Mouse (Mus musculus) heart, postnatal 0 days (tissue): ENCODE results near the gene Hmgcs1. TPM values are rescaled to one million over a fixed set of nuclear protein-coding genes. Genes with fewer than 3 reads are reported as not detected.

ENCODE experiments used
- ATAC-seq: fragments of 200-750 bp; cut with Nextera tagmentation; 2 replicates; pipeline ENCODE4 v1.8.0; 2017; ENCODE audit warnings: low read depth, moderate number of reproducible peaks, moderate library complexity; ENCODE audit not compliant: insufficient read depth
- DNase-seq: peaks from one replicate; pipeline ENCODE4 v3.0.0-alpha.2; 2016; ENCODE audit warnings: low spot score
- H3K27ac ChIP-seq: fragments of 300-500 bp; sonication (generic); 2 replicates; pipeline ENCODE4 v1.5.1; 2014; ENCODE audit warnings: low read depth, mild to moderate bottlenecking
- H3K27me3 ChIP-seq: fragments of 300-500 bp; sonication (generic); 2 replicates; pipeline ENCODE4 v1.6.1; 2014; ENCODE audit warnings: low read length, mixed read lengths; ENCODE audit not compliant: control insufficient read depth, insufficient read depth
- H3K36me3 ChIP-seq: fragments of 300-500 bp; sonication (generic); replicated peaks from 2 replicates; pipeline ENCODE4 v1.6.1; 2014; ENCODE audit warnings: low read length, mixed read lengths; ENCODE audit not compliant: control insufficient read depth, insufficient read depth
- H3K4me1 ChIP-seq: fragments of 300-500 bp; sonication (generic); 2 replicates; pipeline ENCODE4 v1.6.1; 2014; ENCODE audit warnings: antibody characterized with exemption; ENCODE audit not compliant: control insufficient read depth, insufficient read depth
- H3K4me2 ChIP-seq: fragments of 300-500 bp; sonication (generic); 2 replicates; pipeline ENCODE4 v1.6.1; 2014; ENCODE audit warnings: low read depth, mild to moderate bottlenecking, low read length, moderate library complexity
- H3K4me3 ChIP-seq: fragments of 300-500 bp; sonication (generic); 2 replicates; pipeline ENCODE4 v1.5.1; 2014; ENCODE audit warnings: low read depth, low read length
- H3K9ac ChIP-seq: fragments of 300-500 bp; sonication (generic); replicated peaks from 2 replicates; pipeline ENCODE4 v1.6.1; 2014; ENCODE audit warnings: low read depth, low read length, mixed read lengths
- H3K9me3 ChIP-seq: fragments of 300-500 bp; sonication (generic); replicated peaks from 2 replicates; pipeline ENCODE4 v1.6.1; 2016; ENCODE audit warnings: low read length; ENCODE audit not compliant: control insufficient read depth
- CTCF ChIP-seq: IDR thresholded peaks from 2 replicates; pipeline ENCODE4 v1.5.1; 2016; ENCODE audit warnings: antibody characterized with exemption, control low read depth, low read depth
- EP300 ChIP-seq: IDR thresholded peaks from 2 replicates; pipeline ENCODE4 v1.6.1; 2016; ENCODE audit warnings: antibody characterized with exemption, low read depth
- WGBS: fragments of 180-500 bp; shearing (Covaris S2); extraction: QIAGEN DNeasy Blood & Tissue Kit; methylation state at CpG from one replicate; pipeline ENCODE4 v1.1.7; 2014; 5-methylcytosine and 5-hydroxymethylcytosine counted together
- polyA plus RNA-seq: library from polyadenylated mRNA; unstranded; fragments of >200 nt; fragmentation: Nextera tagmentation; extraction: Ambion mirVana; gene quantifications from 2 replicates; pipeline ENCODE4 v1.2.1, GENCODE M21; 2015
- total RNA-seq: library from RNA; depleted of rRNA; stranded (reverse); fragments of >200 nt; gene quantifications from 2 replicates; pipeline ENCODE4 v1.2.3, GENCODE M21; 2014; ENCODE audit warnings: low replicate concordance

The Hmgcs1 gene
- total and polyA plus RNA-seq, 2 experiments from 2014 or later: 42.6 to 66.2 TPM

DNA sequence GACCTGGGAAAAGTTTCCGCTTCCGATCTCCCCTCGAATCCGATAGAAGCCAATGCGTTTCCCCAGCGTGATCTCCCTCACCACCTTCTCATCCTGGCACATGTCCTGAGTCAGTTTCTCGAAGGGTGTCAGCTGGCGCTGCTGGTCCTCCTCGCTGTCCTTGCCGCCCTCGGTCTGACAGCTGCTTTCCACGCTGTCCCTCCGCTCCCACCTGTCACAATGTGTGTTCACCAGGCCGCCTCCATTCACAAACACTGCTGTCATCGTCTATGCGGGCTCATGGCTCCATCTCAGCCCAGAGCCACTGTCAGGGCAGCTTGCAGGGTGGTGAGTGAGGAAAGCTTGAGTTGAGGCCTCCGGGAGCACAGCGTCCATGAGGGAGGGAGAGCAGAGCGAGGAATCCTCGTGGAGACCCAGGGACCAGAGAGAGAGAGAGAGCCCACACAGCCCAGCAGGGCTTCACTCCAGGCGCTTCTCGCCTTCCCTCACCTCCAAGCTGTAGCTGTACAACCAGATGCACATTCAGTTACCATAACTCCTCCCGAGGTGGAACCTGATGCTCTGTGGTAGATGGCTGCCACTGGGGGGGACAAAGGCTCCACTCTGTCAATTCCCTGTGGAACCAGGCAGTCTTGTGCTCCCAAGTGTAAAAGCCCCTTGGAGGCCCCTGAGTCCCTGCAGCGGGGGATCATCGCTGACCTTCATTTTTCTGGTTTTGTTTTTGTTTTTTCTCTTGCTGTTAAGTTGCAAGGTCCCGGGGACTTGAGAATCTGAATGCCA, 37.6 kb downstream of the Hmgcs1 start:
- no peak for DNase-seq
- Histone ChIP-seq H3K9me3 (no peaks in the 10 kb centered on the region), H3K36me3 (no peaks in the 10 kb centered on the region), H3K27me3 (no peaks in the 10 kb centered on the region), H3K4me1 (no peaks in the 10 kb centered on the region), H3K27ac (no peak overlapping the region), H3K9ac (no peak overlapping the region), H3K4me2 (no peak overlapping the region), H3K4me3 (no peak overlapping the region)
- no peak for TF ChIP-seq CTCF
- no peak for TF ChIP-seq EP300
- 57% methylated on average over 26 of the region's 26 CpGs for WGBS
- ATAC-seq: no peak

DNA sequence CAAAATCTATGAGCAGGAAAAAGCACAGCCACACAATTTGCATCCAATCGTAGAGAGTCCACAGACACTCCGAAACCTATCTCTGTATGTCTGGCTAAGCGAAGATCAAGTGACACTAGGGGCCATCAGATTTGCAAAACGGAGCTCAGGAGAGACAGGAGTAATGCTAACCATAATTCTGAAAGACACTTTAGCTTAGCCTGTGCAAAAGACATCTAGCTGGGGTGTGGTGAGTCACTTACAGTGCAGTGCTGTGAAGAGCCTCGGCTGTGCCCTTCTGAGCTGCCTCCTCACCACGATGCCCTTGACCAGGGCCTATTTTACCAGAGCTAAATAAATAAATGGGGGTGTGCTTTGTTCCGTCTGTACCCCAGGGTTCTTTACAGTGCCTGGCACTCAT, 39.2 kb downstream of the Hmgcs1 start:
- 82% methylated on average over 7 of the region's 7 CpGs for WGBS
- DNase-seq: no peak
- TF ChIP-seq EP300: no peak
- TF ChIP-seq CTCF: no peak
- H3K9ac ChIP-seq: no peak overlapping the region
- no peaks in the 10 kb centered on the region for H3K27me3 ChIP-seq
- no peaks in the 10 kb centered on the region for H3K9me3 ChIP-seq
- H3K36me3 ChIP-seq: no peaks in the 10 kb centered on the region
- no peak overlapping the region for H3K4me2 ChIP-seq
- no peak for ATAC-seq
- H3K27ac ChIP-seq: no peak overlapping the region
- no peak overlapping the region for H3K4me3 ChIP-seq
- H3K4me1 ChIP-seq: no peaks in the 10 kb centered on the region

DNA sequence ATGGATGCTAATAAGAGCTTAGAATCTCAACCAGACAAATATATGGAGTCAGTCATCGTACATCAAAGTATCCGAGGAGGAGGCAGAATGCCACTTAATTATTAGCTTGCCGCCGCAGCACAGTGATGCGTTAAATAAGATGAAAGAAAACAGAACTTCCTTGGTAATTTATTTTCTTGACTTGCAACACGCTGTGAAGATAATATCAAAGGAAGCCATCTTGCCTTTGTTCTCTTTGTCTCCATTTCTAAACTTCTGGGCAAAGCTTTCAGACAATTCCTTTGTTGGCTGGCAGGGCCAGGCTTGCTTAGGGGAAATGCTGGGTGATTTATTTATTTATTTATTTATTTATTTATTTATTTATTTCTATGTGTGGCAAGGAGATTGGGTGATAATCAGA, 41.3 kb downstream of the Hmgcs1 start:
- H3K4me3 ChIP-seq: no peak overlapping the region
- no peak overlapping the region for H3K9ac ChIP-seq
- no peaks in the 10 kb centered on the region for H3K4me1 ChIP-seq
- H3K9me3 ChIP-seq: no peaks in the 10 kb centered on the region
- no peaks in the 10 kb centered on the region for H3K27me3 ChIP-seq
- no peak overlapping the region for H3K27ac ChIP-seq
- no peak overlapping the region for H3K4me2 ChIP-seq
- 79% methylated on average over 6 of the region's 6 CpGs for WGBS
- DNase-seq (no peak), ATAC-seq (no peak)
- H3K36me3 ChIP-seq: no peaks in the 10 kb centered on the region
- no peak for TF ChIP-seq EP300
- TF ChIP-seq CTCF: no peak

DNA sequence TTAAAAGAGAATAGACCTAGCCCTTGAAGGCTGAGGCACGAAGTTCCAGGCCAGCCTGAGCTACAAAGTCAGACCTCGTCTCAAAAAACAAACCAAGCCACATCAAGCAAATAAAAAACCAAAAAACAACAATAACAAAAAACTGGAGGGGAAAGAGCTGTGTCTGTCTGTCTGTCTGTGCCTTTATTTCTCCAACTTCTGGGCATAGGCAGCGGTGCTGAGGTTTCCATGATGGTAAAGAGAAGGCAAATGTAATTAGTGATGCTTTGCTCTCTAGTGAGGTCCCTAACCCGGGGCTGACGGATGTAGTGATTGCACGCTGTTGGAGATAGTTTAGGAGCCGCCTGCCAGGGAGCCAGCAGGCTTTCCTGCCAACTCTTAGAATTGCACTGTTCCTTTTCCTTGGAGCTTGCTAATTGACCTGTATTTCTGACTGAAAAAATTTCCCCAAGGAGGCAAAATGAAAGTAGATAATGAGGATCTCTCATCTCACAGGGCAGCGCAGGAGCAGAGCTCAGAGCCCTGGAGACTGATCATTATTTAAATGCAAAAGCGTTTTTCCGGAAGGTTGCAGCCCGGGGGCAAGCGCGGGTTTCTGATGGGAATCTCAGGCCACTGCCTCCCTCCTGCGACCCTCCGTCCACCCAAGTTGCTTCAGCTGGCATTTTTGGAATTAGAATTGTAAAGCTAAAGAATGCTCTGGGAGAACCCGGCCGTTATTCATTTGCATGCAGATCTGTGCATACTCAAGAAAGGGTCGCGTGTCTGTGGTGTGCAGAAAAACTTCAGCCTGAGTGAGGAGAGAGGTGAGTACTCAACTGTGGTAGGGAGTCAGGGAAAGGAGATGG, 51.4 kb downstream of the Hmgcs1 start:
- ATAC-seq (no peak), DNase-seq (no peak)
- 8% methylated on average over 19 of the region's 19 CpGs for WGBS
- Histone ChIP-seq H3K4me2 (peak overlapping the region; percentile 66), H3K4me1 (no peaks in the 10 kb centered on the region), H3K36me3 (no peaks in the 10 kb centered on the region), H3K27ac (no peak overlapping the region), H3K9ac (peak overlapping the region; percentile 31), H3K27me3 (no peaks in the 10 kb centered on the region), H3K4me3 (peak overlapping the region; percentile 41), H3K9me3 (no peaks in the 10 kb centered on the region)
- TF ChIP-seq EP300 (no peak), CTCF (no peak)

DNA sequence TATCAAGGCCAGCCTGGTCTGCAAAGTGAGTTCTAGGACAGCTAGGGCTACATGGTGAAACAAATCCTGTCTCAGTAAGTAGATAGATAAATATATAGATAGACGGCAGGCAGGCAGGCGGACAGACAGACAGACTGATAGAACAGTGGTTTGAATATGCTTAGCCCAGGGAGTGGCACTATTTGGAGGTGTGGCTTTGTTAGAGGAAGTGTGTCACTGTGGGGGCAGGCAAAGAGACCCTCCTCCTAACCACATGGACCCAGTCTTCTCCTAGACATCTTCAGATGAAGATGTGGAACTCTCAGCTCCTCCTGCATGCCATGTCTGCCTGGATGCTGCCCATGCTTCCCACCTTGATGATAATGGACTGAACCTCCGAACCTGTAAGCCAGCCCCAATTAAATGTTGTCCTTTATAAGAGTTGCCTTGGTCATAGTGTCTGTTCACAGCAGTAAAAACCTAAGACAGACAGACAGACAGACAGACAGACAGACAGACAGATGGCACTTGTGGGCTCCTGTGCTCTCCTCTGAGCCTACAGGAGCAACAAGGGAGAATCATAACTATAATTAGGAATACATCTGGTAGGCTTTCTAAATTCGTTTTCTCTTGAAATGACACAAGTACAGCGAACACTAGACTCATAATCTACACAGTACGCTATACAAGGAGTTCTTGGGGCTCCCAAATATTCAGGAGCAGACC, 52.7 kb downstream of the Hmgcs1 start:
- H3K4me3 ChIP-seq: no peak overlapping the region
- H3K9ac ChIP-seq: no peak overlapping the region
- H3K4me1 ChIP-seq: no peaks in the 10 kb centered on the region
- H3K27me3 ChIP-seq: no peaks in the 10 kb centered on the region
- no peak overlapping the region for H3K4me2 ChIP-seq
- H3K9me3 ChIP-seq: no peaks in the 10 kb centered on the region
- ATAC-seq (no peak), DNase-seq (no peak)
- TF ChIP-seq CTCF (no peak), EP300 (no peak)
- no peaks in the 10 kb centered on the region for H3K36me3 ChIP-seq
- no peak overlapping the region for H3K27ac ChIP-seq
- 71% methylated on average over 6 of the region's 6 CpGs for WGBS
